Mouse (Mus musculus) NIH3T3 (cell line): ENCODE measurements around the gene Hopx.

Experiments
- DNase-seq: peaks from one replicate; pipeline ENCODE4 v3.0.0-alpha.2; 2012; ENCODE audit warnings: low read depth

The Hopx gene

GRCm38 (mm10) chr5:77114817-77115731 lies at the start of gene Hopx:
Gene Hopx (minus strand): TSS chr5:77115121.
- DNase-seq, result no peak

- DNase-seq, result no peak
These were observed 48.7 kb upstream of the Hopx start for GRCm38 (mm10) chr5:77163597-77163996.

- no peak for DNase-seq
These were observed 47.6 kb upstream of the Hopx start for GRCm38 (mm10) chr5:77162566-77162965.

DNA sequence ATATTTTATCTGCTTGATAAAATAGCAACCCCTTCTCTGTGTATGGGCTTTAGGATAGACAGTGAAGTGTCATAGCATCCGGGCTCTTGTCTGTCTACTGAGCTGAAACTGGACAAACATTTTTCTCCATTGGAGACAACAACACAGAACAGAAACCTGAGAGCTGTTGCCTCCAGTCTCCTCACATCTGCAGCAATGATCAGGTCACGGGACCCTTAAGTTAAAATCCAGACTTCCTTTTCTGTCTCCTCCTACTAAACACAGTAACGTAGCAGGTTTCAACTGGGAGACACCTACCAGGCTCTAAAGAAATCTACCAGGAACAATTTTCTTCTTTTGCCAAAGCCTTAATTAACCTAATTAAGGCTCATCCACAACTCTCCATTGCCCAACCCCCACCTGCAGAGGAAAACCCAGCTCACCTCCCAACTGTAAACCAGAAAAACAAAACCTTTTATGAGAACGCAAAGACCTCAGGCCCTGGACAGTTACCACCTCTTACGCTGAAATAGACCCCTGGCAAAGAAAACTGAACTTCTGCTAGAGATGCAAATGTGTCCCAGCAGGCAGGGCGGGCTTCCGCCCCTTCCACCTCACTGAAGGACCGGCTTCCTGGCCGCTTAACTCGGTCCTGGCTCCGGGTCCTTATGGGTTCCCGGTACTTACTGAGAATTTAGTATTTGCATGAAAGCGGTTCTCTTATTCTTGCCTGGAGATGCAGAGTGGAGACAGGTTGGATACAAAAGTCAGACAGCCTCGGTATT lies 43.0 kb upstream of the Hopx start:
- DNase-seq, result no peak

GRCm38 (mm10) chr5:77156938-77157337 lies 42.0 kb upstream of the Hopx start:
- DNase-seq, result no peak

- DNase-seq, result no peak
These were observed 40.6 kb upstream of the Hopx start for GRCm38 (mm10) chr5:77155526-77155925.

GRCm38 (mm10) chr5:77154812-77155211 lies 39.9 kb upstream of the Hopx start:
- DNase-seq, result peak; percentile 18

DNA sequence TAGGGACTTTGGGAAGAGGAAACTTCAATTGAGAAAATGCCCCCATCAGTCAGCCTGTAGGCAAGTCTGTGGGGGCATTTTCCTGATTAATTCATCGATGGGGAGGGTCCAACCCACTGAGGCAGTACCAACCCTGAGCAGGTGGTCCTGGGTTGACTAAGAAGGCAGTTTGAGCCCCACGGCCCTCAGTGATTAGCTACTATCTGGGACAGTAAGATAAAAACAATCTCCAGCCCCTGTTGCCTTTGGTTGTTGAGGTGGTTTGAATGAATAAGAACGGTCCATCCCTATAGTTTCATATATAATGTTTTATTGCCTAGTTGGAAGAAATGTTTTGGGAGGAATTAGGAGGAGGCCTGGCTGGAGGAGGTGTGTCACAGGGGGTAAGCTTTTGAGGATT lies 36.8 kb upstream of the Hopx start:
- DNase-seq, result no peak

DNA sequence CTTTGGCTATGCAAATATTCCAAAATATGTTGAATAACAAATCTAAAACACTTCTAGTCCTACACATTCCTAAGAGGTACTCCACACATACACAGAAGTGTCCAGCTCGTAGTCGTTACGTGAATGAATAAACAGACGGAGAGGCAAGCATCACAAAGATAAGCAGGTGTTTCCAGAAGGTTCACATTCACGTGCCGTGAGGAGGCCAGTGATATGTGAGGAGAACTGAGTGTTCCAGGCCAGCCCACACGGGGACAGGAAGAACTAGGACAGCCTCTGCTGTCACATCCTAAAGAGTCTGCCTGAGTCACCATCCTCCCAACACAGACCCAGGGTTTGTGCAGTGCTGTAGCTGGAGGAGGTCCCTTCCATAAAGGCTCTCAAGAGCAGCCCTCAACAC lies 36.2 kb upstream of the Hopx start:
- no peak for DNase-seq

DNA sequence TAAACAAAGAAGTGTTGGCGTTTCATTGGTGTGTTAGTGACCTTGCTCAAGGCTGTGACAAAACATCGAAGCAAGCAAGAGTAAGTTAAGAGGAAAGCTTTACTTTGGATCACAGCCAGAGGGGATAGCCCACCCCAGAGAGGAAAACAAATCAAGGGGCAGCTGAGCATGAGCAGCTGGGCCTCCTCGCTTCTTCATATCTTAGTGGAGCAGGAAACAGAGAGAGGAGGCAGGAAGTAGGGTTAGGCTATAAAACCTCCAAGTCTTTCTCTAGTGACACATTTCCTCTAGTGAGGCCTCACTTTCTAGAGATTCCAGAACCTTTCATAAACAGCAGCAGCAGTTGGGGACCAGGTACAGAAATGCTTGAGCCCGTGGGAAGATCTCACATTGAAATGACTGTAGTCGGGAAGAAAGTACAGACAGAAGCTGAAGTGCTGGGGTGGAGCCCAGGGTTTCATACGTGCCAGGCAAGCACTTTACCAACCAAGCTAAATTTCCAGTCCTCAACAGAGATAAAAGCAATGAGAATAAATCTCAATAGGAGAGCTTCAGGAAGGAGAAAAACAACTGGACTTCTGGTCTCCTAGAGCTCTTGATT lies 33.2 kb upstream of the Hopx start:
- DNase-seq, result no peak

GRCm38 (mm10) chr5:77146459-77147170 lies 31.7 kb upstream of the Hopx start:
- DNase-seq, result no peak

DNA sequence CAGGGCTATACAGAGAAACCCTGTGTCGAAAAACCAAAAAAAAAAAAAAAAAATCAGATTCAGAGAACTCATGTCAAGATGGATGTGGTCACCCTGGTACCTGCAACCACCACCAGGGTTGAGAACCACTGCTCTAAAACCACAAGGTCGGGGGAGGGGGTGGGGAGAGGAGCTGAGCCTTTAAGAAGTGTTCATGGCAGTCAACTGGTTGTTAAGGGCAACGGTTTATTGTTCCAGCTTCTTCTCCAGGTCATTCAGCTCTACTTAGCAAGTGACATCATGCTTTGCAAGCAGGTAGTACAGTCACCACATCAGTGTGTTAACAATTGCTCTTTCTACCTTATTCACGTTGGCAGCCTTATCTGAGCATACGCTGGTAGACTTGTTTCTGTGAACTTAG lies 29.7 kb upstream of the Hopx start:
- no peak for DNase-seq

DNA sequence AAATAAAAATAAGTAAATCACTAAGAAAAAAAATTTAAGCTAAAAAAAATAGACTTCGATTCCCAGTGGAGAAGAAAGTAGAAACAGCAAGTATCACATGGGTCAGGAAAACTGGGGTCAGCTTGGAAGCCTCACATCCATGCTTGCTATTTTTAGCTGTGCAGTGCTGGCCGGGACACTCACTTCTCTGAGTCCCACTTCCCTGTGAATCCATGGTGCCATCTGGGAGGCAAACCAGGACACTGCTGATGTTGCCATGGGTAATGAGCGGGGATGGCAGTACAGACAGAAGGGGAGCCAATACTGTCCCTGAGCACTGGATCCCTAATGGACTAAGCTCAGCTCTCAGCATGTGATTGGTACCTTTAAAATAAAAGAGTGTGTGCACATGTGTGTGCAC lies 28.2 kb upstream of the Hopx start:
- no peak for DNase-seq

DNA sequence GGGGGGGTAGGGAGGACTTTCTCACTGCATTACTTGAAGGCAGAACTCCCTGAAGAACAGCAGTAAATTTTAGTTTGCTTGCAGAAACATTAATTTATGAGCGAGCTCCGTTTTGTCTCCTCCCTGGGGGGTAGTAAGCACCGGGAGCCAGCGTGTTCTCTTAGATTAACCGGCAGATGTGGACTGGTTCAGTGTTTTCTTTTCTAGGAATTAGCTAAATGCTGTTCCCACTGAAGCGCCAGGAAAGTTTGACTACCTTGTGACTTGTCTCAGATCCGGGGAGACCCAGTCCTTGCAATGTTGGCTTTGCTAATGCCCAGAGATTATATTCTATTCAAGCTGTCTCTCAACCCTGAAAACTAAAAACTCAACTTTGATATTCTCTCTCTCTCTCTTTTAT lies 26.4 kb upstream of the Hopx start:
- no peak for DNase-seq

GRCm38 (mm10) chr5:77140861-77141260 lies 25.9 kb upstream of the Hopx start:
- DNase-seq, result no peak

- no peak for DNase-seq
These were observed 25.2 kb upstream of the Hopx start for GRCm38 (mm10) chr5:77140108-77140507.

- DNase-seq, result no peak
These were observed 22.9 kb upstream of the Hopx start for GRCm38 (mm10) chr5:77137701-77138265.

GRCm38 (mm10) chr5:77136684-77137224 lies 21.8 kb upstream of the Hopx start:
- DNase-seq, result no peak

DNA sequence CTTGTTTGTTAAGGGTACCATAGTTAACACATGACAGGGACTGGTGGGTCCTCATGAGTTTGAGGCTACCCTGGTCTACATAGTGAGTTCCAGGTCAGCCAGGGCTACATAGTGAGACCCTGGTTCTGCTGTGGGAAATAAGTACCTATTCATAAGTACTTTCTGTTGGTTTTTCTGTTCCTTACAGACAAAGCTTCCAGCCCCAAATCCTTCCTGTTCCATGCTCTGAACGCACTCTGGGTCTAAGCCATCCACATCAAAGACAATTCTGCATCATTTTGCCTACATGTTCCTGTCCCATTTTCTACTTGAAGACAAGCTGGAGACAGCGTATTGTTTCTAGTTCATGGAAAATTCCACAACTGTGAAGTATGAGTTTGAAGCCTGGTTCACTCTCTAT lies 20.0 kb upstream of the Hopx start:
- DNase-seq, result no peak

DNA sequence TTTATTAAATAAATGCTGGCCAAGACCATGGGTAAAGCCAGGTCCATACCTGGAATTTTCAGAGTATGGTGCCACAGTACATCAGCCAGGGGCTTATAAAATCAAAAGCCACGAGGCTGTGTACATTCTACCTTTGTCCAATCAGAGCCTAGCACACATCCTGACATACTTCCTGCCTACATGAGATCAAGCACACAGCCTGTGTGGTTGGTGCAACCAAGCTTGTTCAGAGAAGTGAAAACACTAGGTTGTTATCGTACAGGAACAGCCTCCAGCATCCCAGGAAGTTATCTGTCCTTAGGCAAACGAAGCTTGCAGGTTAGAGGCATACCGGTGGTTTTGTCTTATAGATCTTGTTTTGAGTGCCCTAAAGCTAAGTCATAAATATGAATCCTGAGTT lies 19.5 kb upstream of the Hopx start:
- peak; percentile 36 for DNase-seq

GRCm38 (mm10) chr5:77133960-77134359 lies 19.0 kb upstream of the Hopx start:
- peak; percentile 63 for DNase-seq
